Mouse (Mus musculus) layer of hippocampus, postnatal 14 days (tissue): ENCODE measurements at regions not wholly inside any gene's neighbourhood (a gene's known extent, or its start where the extent isn't known, plus 50 kb on each side); places are given as distances from the start of the nearest gene placed in this dataset.

Experiments used
- DNase-seq, 2 experiments: peaks; one replicate each; pipeline ENCODE4 v3.0.0; 2021 to 2022; ENCODE audit warnings: low spot score in 2 of 2, mixed read lengths in 1 of 2

DNA sequence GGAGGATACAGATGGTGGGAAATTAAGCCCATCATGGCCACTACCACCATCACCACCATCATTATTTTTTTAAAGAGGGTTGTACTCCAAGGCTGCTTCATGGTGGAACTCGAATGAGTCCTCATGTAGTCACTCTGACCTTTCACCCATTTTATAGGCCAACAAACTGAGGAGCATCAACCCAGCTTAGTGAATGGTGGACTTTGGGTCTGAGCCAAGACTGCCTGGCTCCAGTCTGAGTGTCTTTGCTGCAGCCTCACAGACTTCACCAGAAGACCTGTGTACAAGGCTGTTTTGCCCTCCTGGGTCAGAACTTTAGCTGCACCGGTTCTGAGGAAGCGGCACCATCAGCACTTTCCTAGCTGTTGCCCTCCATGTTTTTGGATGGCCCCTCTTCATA, 184.4 kb downstream of the Emx2 start:
- no peak for DNase-seq

- no peak for DNase-seq
Measured at GRCm38 (mm10) chr19:59646231-59646630, 188.1 kb downstream of the Emx2 start.

GRCm38 (mm10) chr19:59646656-59647055, 188.5 kb downstream of the Emx2 start:
- DNase-seq: peak in 1 of 2 experiments; percentile 44

DNA sequence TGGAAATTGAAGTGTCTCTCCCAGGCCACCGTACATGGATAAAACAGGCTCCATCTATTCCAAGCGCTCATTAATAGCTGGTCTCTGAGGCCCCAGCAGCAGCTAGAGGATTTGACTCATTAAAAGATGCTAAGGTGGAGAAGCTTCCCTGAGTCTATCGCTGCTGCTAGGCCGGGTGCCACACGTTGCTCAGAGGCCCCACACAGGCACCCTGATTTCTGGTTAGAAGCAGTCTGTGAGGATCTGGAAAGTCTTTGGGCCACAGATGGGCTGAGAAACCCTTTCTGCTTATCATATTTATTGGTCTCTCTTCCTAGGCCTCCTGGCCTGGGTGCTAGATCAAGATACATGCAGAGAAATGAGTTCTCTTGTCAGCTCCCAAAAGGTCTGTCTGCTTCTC, 191.2 kb downstream of the Emx2 start:
- DNase-seq: no peak

DNA sequence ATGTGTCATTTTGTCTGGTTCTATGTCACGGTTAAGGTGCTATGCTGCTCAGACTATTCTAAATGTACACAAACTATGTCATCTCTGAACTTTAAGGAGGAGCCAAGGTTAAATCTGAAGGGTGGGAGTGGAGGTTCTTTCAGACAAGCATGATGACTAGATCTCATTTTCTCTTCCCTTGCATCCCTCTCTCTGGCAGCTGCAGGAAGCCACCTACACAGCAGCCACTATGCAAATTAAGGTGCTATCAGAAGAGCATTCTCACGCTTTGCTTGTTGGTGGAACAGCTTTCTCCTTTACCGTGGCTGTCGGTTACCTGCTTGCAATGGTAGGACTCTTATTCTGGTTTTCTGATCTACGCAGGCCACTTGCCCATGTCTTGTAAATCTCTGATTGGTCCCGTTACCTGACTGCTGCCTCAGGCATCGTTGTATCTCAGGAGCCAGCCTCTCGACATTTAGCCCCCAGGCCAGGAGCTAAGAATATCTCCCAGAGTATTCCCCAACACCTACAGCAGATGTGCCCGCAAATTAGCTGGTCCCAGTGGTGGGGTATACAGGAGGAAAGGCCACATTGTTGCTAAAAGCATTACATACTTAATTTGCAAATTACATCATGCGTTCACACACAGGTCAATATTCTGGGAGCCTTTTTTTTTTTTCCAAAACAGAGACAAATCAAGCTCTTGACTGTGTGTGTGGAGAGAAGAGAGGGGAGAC, 192.6 kb downstream of the Emx2 start:
- no peak for DNase-seq

- no peak for DNase-seq
Measured at GRCm38 (mm10) chr19:59653631-59654367, 195.6 kb downstream of the Emx2 start.

DNA sequence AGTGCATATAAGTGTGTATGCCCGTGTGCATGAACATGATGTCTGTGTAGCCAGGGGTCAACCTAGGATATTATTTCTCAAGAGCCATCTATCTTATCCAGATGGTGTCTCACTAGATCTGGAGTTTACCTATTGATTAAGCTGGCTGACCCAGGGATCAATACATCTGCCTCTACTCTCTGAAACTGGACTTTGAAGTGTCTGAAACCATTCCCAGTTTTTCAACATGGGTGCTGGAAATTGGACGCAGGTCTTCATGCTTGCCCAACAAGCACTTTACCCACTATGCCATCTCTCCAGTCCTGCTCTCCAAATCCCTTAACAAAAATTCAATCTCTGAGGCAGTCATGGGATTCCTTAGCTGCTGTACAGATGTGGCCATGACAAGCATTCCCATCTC, 197.1 kb downstream of the Emx2 start:
- no peak for DNase-seq

- no peak for DNase-seq
Measured at GRCm38 (mm10) chr19:59669793-59670192, 211.6 kb downstream of the Emx2 start.

- DNase-seq: no peak
Measured at GRCm38 (mm10) chr19:59673537-59673936, 215.4 kb downstream of the Emx2 start.

- no peak for DNase-seq
Measured at GRCm38 (mm10) chr19:59679191-59679590, 221.0 kb downstream of the Emx2 start.

DNA sequence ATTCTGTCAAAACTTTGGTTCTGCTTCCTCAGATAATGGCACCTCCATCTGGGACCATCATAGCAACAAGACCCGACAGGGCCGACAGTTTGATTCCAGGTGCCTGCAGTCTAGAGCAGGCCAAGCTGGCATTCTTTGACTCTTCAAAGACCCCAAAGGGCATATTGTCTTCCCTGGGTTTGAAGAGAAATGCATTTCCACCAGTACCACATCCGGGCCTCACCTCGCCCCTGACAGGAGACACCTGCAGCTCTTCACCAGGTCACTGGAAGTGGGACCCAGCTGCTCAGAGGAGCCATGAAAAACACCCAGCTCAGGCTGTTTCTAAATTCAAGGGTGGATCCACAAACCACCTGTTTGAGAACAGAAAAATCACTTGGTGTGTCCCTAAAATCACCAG, 222.2 kb downstream of the Emx2 start:
- no peak for DNase-seq

DNA sequence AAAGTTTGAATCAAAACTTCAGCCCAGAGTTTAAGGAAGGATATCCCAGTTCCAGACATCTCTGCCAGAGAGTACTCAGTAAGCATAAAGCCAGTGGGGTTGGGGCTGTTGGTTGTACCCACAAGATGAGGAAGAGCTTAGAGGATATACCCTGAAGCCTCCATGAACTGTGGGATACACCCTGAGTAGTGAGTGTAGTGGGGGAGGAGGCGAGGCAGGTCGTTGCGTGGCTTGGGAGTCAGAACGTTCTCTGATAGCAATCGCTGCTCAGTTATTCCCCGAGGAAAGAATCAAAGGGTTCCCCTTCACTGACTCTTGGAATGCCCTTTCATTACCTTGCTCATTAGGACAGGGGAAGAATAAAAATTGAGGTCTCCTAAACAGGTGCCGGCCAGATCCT, 226.1 kb downstream of the Emx2 start:
- DNase-seq: no peak

- no peak for DNase-seq
Measured at GRCm38 (mm10) chr19:59685826-59686717, 227.9 kb downstream of the Emx2 start.

- DNase-seq: no peak
Measured at GRCm38 (mm10) chr19:59687206-59687605, 229.0 kb downstream of the Emx2 start.

- no peak for DNase-seq
Measured at GRCm38 (mm10) chr19:59687681-59688080, 229.5 kb downstream of the Emx2 start.

GRCm38 (mm10) chr19:59691541-59692096, 233.4 kb downstream of the Emx2 start:
- DNase-seq: no peak

DNA sequence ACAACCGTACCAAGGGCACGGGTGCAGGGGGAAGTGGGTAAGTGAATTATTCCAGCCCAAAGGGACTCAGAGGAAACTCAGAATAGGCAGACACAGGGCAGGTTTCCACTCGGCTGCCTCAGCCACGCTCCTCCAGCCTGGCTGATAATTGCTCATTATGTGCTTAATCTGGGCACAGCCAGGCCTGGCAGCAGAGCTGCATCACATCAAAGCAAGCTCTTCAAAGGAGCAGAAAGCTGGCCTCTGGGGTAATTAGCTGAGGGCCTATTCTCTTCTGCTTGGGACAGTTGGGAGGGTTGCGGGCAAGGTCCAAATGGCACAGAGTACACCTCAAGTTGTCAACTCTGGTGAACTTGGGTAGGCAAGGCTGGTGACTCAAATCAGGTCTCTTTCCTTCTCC, 239.5 kb downstream of the Emx2 start:
- DNase-seq: peak; percentile 58 to 78

GRCm38 (mm10) chr19:59700187-59700586, 242.0 kb downstream of the Emx2 start:
- no peak for DNase-seq

GRCm38 (mm10) chr19:59707106-59707505, 236.3 kb downstream of the Rab11fip2 start:
- no peak for DNase-seq

GRCm38 (mm10) chr19:59709180-59709579, 234.3 kb downstream of the Rab11fip2 start:
- no peak for DNase-seq

DNA sequence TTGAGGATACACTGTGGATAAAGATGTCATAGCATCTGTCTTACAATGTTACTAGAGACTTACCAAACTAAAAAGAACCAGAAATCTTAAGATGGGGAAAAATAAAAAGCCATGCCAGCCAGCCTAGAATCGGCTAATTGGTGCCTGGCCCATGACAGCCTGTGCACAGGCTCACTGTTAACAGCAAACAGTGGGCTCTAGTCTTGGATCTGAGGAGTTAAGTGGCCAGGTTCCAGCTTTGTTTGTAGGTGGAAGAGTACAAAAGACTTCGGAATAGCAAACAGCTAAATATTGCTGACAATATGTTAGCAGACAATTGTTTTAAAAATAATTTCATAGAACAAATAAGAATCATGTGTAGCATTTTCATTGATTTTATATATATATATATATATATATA, 228.4 kb downstream of the Rab11fip2 start:
- DNase-seq: no peak
